Mouse (Mus musculus) kidney, postnatal 25 days (tissue): ENCODE results near the gene Olfr99.
"Not testable (repeated sequence)": the region's sequence is repeated elsewhere in the genome, so short reads cannot be mapped to it uniquely, and the experiment has no call there.

ENCODE experiments used
- DNase-seq, 2 experiments: peaks; one replicate each; pipeline ENCODE4 v3.0.0; 2021; ENCODE audit warnings: mixed read lengths in 2 of 2

Gene Olfr99

GRCm38 (mm10) chr17:37283360-37283759, at the start of gene Olfr99:
TSS of gene Olfr99 (minus strand) at chr17:37283460.
- DNase-seq = no peak

- DNase-seq = no peak
These were observed 33.7 kb upstream of the Olfr99 start, which contains the start of gene Olfr102 for GRCm38 (mm10) chr17:37316954-37317353. TSS of gene Olfr102 (minus strand) at chr17:37317054.

GRCm38 (mm10) chr17:37310146-37310699, 27.0 kb upstream of the Olfr99 start:
- DNase-seq = no peak

GRCm38 (mm10) chr17:37308483-37308882, 25.2 kb upstream of the Olfr99 start:
- DNase-seq = no peak

- no peak for DNase-seq
These were observed 21.0 kb upstream of the Olfr99 start, which contains the start of gene Olfr101 for GRCm38 (mm10) chr17:37304213-37304612. TSS of gene Olfr101 (minus strand) at chr17:37304313.

GRCm38 (mm10) chr17:37280331-37280730, 2.9 kb downstream of the Olfr99 start:
- no peak for DNase-seq

- no peak for DNase-seq
These were observed 6.7 kb downstream of the Olfr99 start for GRCm38 (mm10) chr17:37276573-37276972.

GRCm38 (mm10) chr17:37275626-37276248, 7.5 kb downstream of the Olfr99 start:
- DNase-seq = no peak

GRCm38 (mm10) chr17:37270702-37271092, 12.6 kb downstream of the Olfr99 start:
- DNase-seq = peak; percentile 58 to 78

- peak; percentile 86 to 94 for DNase-seq
These were observed 13.1 kb downstream of the Olfr99 start, which contains the start of gene H2-M3 for GRCm38 (mm10) chr17:37270058-37270701. TSS of gene H2-M3 (plus strand) at chr17:37270220.

GRCm38 (mm10) chr17:37263626-37264025, 19.6 kb downstream of the Olfr99 start, which contains the start of gene Olfr98:
TSS of gene Olfr98 (minus strand) at chr17:37263749.
- DNase-seq = no peak

- peak in 1 of 2 experiments; percentile 32 for DNase-seq
These were observed 32.7 kb downstream of the Olfr99 start for GRCm38 (mm10) chr17:37250544-37250943.

- no peak for DNase-seq
These were observed 33.8 kb downstream of the Olfr99 start for GRCm38 (mm10) chr17:37249460-37249859.

- DNase-seq = peak; percentile 28 to 39
These were observed 36.5 kb downstream of the Olfr99 start for GRCm38 (mm10) chr17:37246715-37247114.

- DNase-seq = no peak
These were observed 41.1 kb downstream of the Olfr99 start for GRCm38 (mm10) chr17:37242198-37242597.

- not testable (repeated sequence) for DNase-seq
These were observed 46.0 kb downstream of the Olfr99 start, which contains the start of gene Olfr97 for GRCm38 (mm10) chr17:37237230-37237629. TSS of gene Olfr97 (minus strand) at chr17:37237330.
